In the genomic region with DNA sequence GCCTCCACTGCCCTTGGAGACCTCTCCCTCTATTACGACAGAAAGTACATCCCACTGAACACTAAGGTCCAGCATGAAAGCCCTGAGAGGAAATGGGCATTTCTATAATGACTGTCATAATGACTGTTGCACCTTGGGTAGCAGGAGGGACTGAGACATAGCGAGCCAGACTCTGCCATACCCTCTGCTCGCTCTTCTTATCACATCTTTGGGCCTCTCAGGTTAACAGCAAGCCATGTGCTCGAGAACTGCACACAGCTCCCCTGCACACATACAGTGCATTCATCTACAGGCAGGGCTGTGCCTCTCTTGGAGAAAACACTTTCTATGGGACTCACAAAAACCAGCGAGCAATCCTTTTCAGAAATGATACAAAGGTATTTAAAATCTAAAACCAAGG, we compare ENCODE assay signal across 16 mouse cellular contexts.
"Had no signal": no experiment of that assay in that cellular context is flagged by ENCODE, and none has a peak within 500 bp of the region (broad histone marks: within the 10 kb centered on the region; RNA-seq: fewer than 3 reads in every experiment).

No protein-coding gene starts in this region.

- H3K27me3 ChIP-seq: neural tube, embryonic 13.5 days; neural tube, embryonic 15.5 days; stomach, embryonic 15.5 days had no signal

- DNase-seq: retina, postnatal 1 day; right cerebral cortex, adult 18-20 months; right cerebral cortex, postnatal 14 days; right cerebral cortex, postnatal 25 days; right cerebral cortex, postnatal 4 days; spleen, adult 18-20 months; thymus, adult 18-20 months; thymus, adult 2 months; thymus, postnatal 14 days; thymus, postnatal 25 days; thymus, postnatal 36 days; thymus, postnatal 4 days had no signal

- H3K4me1 ChIP-seq: stomach, embryonic 15.5 days had no signal

- H3K4me3 ChIP-seq: neural tube, embryonic 13.5 days; neural tube, embryonic 15.5 days; stomach, embryonic 15.5 days had no signal

- H3K9me3 ChIP-seq: neural tube, embryonic 13.5 days; neural tube, embryonic 15.5 days; stomach, embryonic 15.5 days had no signal

- H3K4me2 ChIP-seq: neural tube, embryonic 13.5 days; neural tube, embryonic 15.5 days; stomach, embryonic 15.5 days had no signal

- H3K27ac ChIP-seq: neural tube, embryonic 13.5 days; neural tube, embryonic 15.5 days; stomach, embryonic 15.5 days; stomach, postnatal 0 days had no signal

- H3K9ac ChIP-seq: neural tube, embryonic 13.5 days; neural tube, embryonic 15.5 days; stomach, embryonic 15.5 days had no signal

- H3K36me3 ChIP-seq: neural tube, embryonic 13.5 days; neural tube, embryonic 15.5 days; stomach, embryonic 15.5 days had no signal
